Mouse (Mus musculus): ENCODE results near the gene Xpnpep1. TPM values are rescaled to one million over a fixed set of nuclear protein-coding genes. Genes with fewer than 3 reads are reported as not detected.
A peak's percentile ranks its signal among the peaks of the same experiment; 100 is the strongest.

The Xpnpep1 gene
- total and polyA plus RNA-seq, 2 experiments from 2014 or later: 103 to 141 TPM

DNA sequence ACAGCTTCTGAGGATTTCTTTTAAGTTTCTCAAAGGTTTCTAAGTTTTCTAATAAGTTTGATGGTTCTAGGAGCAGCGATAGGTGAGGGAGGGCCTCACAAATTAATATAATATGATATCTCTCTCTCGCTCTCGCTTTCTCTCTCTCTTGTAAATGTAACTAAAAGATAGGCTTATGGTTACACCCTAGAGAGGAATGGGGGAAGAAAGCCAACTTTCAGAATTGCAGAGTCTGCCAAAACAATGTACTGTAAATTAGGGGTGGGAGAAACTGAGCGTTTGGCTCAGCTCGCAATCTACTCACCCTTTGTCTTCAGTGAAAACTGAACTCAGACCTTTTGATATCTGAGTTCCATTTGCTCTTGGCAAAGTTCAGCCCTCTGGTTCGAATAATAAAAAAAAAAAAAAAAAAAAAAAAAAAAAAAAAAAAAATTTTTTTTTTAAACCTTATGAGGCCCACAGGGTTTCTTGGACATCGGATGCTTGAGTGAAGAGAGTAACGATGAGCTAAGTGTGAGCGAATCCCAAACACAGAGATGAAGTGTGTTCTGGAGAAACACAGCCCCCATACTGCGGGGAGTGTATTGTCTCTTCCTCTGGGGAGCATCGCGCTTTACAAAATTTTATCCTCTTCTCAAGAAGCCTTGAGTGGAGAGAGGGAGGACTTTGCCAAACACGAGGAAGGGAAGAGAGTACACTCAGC lies 3.6 kb upstream of the Xpnpep1 start:
- ATAC-seq: no peak
- no peak for DNase-seq
- 67% methylated on average over 13 of the region's 13 CpGs for WGBS
- H3K9ac ChIP-seq: no peak overlapping the region
- H3K36me3 ChIP-seq (ENCODE audit: insufficient read depth): no peaks in the 10 kb centered on the region
- H3K9me3 ChIP-seq (ENCODE audit: low read length): no peaks in the 10 kb centered on the region
- H3K27me3 ChIP-seq (ENCODE audit: insufficient read depth, low read length): no peaks in the 10 kb centered on the region
- H3K4me2 ChIP-seq (ENCODE audit: low read depth): no peak overlapping the region
- TF ChIP-seq CTCF (IDR thresholded peaks at IDR 0.05; ENCODE audit: low read depth): no peak
- H3K4me3 ChIP-seq (ENCODE audit: low read depth, low read length): no peak overlapping the region
- H3K4me1 ChIP-seq (ENCODE audit: insufficient read depth): no peaks in the 10 kb centered on the region
- H3K27ac ChIP-seq (ENCODE audit: low read depth, low read length): no peak overlapping the region

GRCm38 (mm10) chr19:53041570-53041969 lies 1.6 kb upstream of the Xpnpep1 start:
- no peak for ATAC-seq
- no peak for TF ChIP-seq CTCF (IDR thresholded peaks at IDR 0.05; ENCODE audit: low read depth)
- no peaks in the 10 kb centered on the region for H3K27me3 ChIP-seq (ENCODE audit: insufficient read depth, low read length)
- DNase-seq: no peak
- no peak overlapping the region for H3K4me2 ChIP-seq (ENCODE audit: low read depth)
- H3K9me3 ChIP-seq (ENCODE audit: low read length): no peaks in the 10 kb centered on the region
- no peaks in the 10 kb centered on the region for H3K36me3 ChIP-seq (ENCODE audit: insufficient read depth)
- WGBS: 62% methylated on average over 4 of the region's 4 CpGs
- H3K9ac ChIP-seq: no peak overlapping the region
- H3K4me3 ChIP-seq (ENCODE audit: low read depth, low read length): no peak overlapping the region
- H3K27ac ChIP-seq (ENCODE audit: low read depth, low read length): no peak overlapping the region
- peaks cover 10% of the 10 kb centered on the region for H3K4me1 ChIP-seq (ENCODE audit: insufficient read depth)

GRCm38 (mm10) chr19:53041133-53041510 lies 1.1 kb upstream of the Xpnpep1 start:
- no peak for TF ChIP-seq CTCF (IDR thresholded peaks at IDR 0.05; ENCODE audit: low read depth)
- 59% methylated on average over 5 of the region's 5 CpGs for WGBS
- DNase-seq (no peak), ATAC-seq (no peak)
- Histone ChIP-seq H3K4me2 (ENCODE audit: low read depth) (no peak overlapping the region), H3K27me3 (ENCODE audit: insufficient read depth, low read length) (no peaks in the 10 kb centered on the region), H3K4me3 (ENCODE audit: low read depth, low read length) (no peak overlapping the region), H3K4me1 (ENCODE audit: insufficient read depth) (peaks cover 10% of the 10 kb centered on the region), H3K36me3 (ENCODE audit: insufficient read depth) (no peaks in the 10 kb centered on the region), H3K27ac (ENCODE audit: low read depth, low read length) (no peak overlapping the region), H3K9me3 (ENCODE audit: low read length) (no peaks in the 10 kb centered on the region), H3K9ac (no peak overlapping the region)

- Histone ChIP-seq H3K27ac (ENCODE audit: low read depth, low read length) (peak overlapping the region; percentile 82), H3K27me3 (ENCODE audit: insufficient read depth, low read length) (no peaks in the 10 kb centered on the region), H3K4me1 (ENCODE audit: insufficient read depth) (peaks cover 10% of the 10 kb centered on the region), H3K4me3 (ENCODE audit: low read depth, low read length) (peak overlapping the region; percentile 79), H3K9me3 (ENCODE audit: low read length) (no peaks in the 10 kb centered on the region), H3K4me2 (ENCODE audit: low read depth) (peak overlapping the region; percentile 61), H3K36me3 (ENCODE audit: insufficient read depth) (no peaks in the 10 kb centered on the region), H3K9ac (peak overlapping the region; percentile 92)
- WGBS: 29% methylated on average over 11 of the region's 11 CpGs
- TF ChIP-seq CTCF (IDR thresholded peaks at IDR 0.05; ENCODE audit: low read depth): no peak
- ATAC-seq: no peak
- no peak for DNase-seq
Observed at GRCm38 (mm10) chr19:53039090-53039489, 924 bp downstream of the Xpnpep1 start.

DNA sequence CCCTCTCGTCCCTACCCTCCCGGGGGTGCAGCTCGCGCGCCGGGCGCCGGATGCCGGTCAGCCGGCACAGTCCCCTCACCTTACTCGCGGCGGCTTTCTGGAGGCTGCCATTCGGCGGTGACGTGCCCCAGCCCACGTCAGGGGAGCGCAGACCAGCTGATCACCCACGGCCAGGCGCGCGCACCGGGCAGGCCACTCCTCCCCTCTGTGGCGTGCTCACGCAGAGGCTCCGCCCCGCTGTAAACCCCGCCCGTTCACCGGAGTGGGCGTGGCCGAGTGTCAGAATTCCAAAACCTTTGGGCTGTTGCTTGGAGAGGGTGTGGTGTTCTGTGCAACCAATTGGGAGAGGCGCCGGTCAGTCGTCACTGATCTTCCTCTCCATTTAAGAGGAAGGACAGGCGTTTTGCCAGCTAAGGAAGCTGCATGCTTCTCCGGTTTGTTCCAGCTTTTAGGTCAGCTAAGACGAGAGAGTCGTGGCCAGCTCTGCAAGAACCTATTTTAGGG lies 1.5 kb downstream of the Xpnpep1 start:
- WGBS: under 1% methylated on average over 38 of the region's 39 CpGs
- Histone ChIP-seq H3K9ac (peak overlapping the region; percentile 92), H3K9me3 (ENCODE audit: low read length) (no peaks in the 10 kb centered on the region), H3K4me1 (ENCODE audit: insufficient read depth) (peaks cover 10% of the 10 kb centered on the region), H3K4me2 (ENCODE audit: low read depth) (peak overlapping the region; percentile 61), H3K4me3 (ENCODE audit: low read depth, low read length) (peak overlapping the region; percentile 79), H3K27me3 (ENCODE audit: insufficient read depth, low read length) (no peaks in the 10 kb centered on the region), H3K27ac (ENCODE audit: low read depth, low read length) (peak overlapping the region; percentile 82), H3K36me3 (ENCODE audit: insufficient read depth) (no peaks in the 10 kb centered on the region)
- TF ChIP-seq CTCF (IDR thresholded peaks at IDR 0.05; ENCODE audit: low read depth): no peak
- DNase-seq (peak; percentile 97), ATAC-seq (peak; percentile 99)

DNA sequence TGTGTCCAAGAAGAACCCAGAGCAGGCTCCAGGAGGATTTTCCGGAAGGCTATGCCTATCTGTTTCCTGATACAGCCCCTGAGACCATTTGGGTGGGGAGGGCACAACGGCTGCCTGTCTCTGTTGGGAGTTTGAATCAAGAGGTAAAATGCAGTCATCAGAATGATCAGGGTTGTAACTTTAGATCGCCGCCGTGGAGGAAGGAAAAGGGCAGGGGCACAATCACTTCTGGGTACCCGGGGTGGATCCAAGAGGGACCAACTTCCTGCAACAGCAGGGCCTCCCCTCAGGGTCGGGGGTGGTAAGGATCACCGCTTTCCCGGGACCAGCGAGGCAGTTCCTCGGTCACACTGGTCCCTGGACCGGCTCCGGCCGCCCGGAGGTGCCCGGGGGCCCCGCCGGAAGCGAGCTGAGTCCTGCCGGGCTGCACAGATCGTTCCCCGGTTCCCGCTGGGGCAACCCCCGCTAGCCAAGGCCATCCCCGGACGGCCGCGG lies 2.0 kb downstream of the Xpnpep1 start:
- TF ChIP-seq CTCF (IDR thresholded peaks at IDR 0.05; ENCODE audit: low read depth): no peak
- peak overlapping the region; percentile 92 for H3K9ac ChIP-seq
- peak overlapping the region; percentile 79 for H3K4me3 ChIP-seq (ENCODE audit: low read depth, low read length)
- peak overlapping the region; percentile 61 for H3K4me2 ChIP-seq (ENCODE audit: low read depth)
- no peaks in the 10 kb centered on the region for H3K27me3 ChIP-seq (ENCODE audit: insufficient read depth, low read length)
- WGBS: under 1% methylated on average over 28 of the region's 28 CpGs
- no peaks in the 10 kb centered on the region for H3K9me3 ChIP-seq (ENCODE audit: low read length)
- DNase-seq: peak; percentile 26
- peaks cover 10% of the 10 kb centered on the region for H3K4me1 ChIP-seq (ENCODE audit: insufficient read depth)
- peak; percentile 54 for ATAC-seq
- H3K36me3 ChIP-seq (ENCODE audit: insufficient read depth): no peaks in the 10 kb centered on the region
- peak overlapping the region; percentile 82 for H3K27ac ChIP-seq (ENCODE audit: low read depth, low read length)

GRCm38 (mm10) chr19:53033159-53033943 lies 6.7 kb downstream of the Xpnpep1 start:
- TF ChIP-seq CTCF (IDR thresholded peaks at IDR 0.05; ENCODE audit: low read depth): no peak
- WGBS: 90% methylated on average over 10 of the region's 10 CpGs
- Histone ChIP-seq H3K36me3 (ENCODE audit: insufficient read depth) (peaks cover 16% of the 10 kb centered on the region), H3K9me3 (ENCODE audit: low read length) (no peaks in the 10 kb centered on the region), H3K4me2 (ENCODE audit: low read depth) (no peak overlapping the region), H3K9ac (no peak overlapping the region), H3K4me1 (ENCODE audit: insufficient read depth) (peaks cover 10% of the 10 kb centered on the region), H3K4me3 (ENCODE audit: low read depth, low read length) (no peak overlapping the region), H3K27me3 (ENCODE audit: insufficient read depth, low read length) (no peaks in the 10 kb centered on the region), H3K27ac (ENCODE audit: low read depth, low read length) (no peak overlapping the region)
- DNase-seq (no peak), ATAC-seq (no peak)

All from forebrain, postnatal 0 days (tissue).